Mouse (Mus musculus) bone marrow macrophage, adult 2 months (primary cell): Measurements from ENCODE around the gene Ypel1.

ENCODE experiments used
- CTCF ChIP-seq: IDR thresholded peaks from 2 replicates; pipeline ENCODE4 v1.5.1; 2012; ENCODE audit warnings: low read depth, mild to moderate bottlenecking, low read length, moderate library complexity
- POLR2A ChIP-seq: IDR thresholded peaks from 2 replicates; pipeline ENCODE4 v1.6.1; 2012; ENCODE audit warnings: mild to moderate bottlenecking, low read depth, low read length, borderline replicate concordance

- TF ChIP-seq CTCF (no peak), POLR2A (no peak)
Measured at GRCm38 (mm10) chr16:17124119-17124870, 54.8 kb downstream of the Ypel1 start.
